Mouse (Mus musculus): ENCODE measurements around the gene Lhx5. TPM values are rescaled to one million over a fixed set of nuclear protein-coding genes. Genes with fewer than 3 reads are reported as not detected.
A peak's percentile ranks its signal among the peaks of the same experiment; 100 is the strongest.

The Lhx5 gene
- polyA plus RNA-seq, 1 experiment from 2014 or later, result 63.0 TPM

GRCm38 (mm10) chr5:120420106-120420505 is 11.4 kb upstream of the Lhx5 start:
- Histone ChIP-seq H3K4me3 (no peak overlapping the region), H3K4me1 (peaks cover 8% of the 10 kb centered on the region), H3K36me3 (no peaks in the 10 kb centered on the region), H3K4me2 (replicated peaks) (no peak overlapping the region), H3K27me3 (peaks cover 79% of the 10 kb centered on the region), H3K27ac (no peak overlapping the region), H3K9ac (no peak overlapping the region), H3K9me3 (replicated peaks) (no peaks in the 10 kb centered on the region)
- no peak for ATAC-seq (ENCODE audit: low FRiP score)
- WGBS, result 91% methylated on average over 8 of the region's 8 CpGs

GRCm38 (mm10) chr5:120424039-120424438 is 7.5 kb upstream of the Lhx5 start:
- peak overlapping the region; percentile 55 for H3K4me3 ChIP-seq
- no peaks in the 10 kb centered on the region for H3K9me3 ChIP-seq (replicated peaks)
- peaks cover 18% of the 10 kb centered on the region for H3K4me1 ChIP-seq
- no peaks in the 10 kb centered on the region for H3K36me3 ChIP-seq
- WGBS, result under 1% methylated on average over 19 of the region's 19 CpGs
- H3K9ac ChIP-seq, result peak overlapping the region; percentile 75
- peak overlapping the region; percentile 59 for H3K4me2 ChIP-seq (replicated peaks)
- ATAC-seq (ENCODE audit: low FRiP score), result no peak
- peaks cover 91% of the 10 kb centered on the region for H3K27me3 ChIP-seq
- peak overlapping the region; percentile 95 for H3K27ac ChIP-seq

- peaks cover 92% of the 10 kb centered on the region for H3K27me3 ChIP-seq
- peak overlapping the region; percentile 59 for H3K4me2 ChIP-seq (replicated peaks)
Observed at GRCm38 (mm10) chr5:120424657-120425056, 6.8 kb upstream of the Lhx5 start.

GRCm38 (mm10) chr5:120425711-120426110 is 5.8 kb upstream of the Lhx5 start:
- H3K4me2 ChIP-seq (replicated peaks), result peak overlapping the region; percentile 59
- H3K9me3 ChIP-seq (replicated peaks), result no peaks in the 10 kb centered on the region
- no peaks in the 10 kb centered on the region for H3K36me3 ChIP-seq
- peak overlapping the region; percentile 95 for H3K27ac ChIP-seq
- peaks cover 18% of the 10 kb centered on the region for H3K4me1 ChIP-seq
- H3K9ac ChIP-seq, result peak overlapping the region; percentile 75
- peak overlapping the region; percentile 55 for H3K4me3 ChIP-seq
- WGBS, result 0% methylated on average over 16 of the region's 20 CpGs
- H3K27me3 ChIP-seq, result peaks cover 92% of the 10 kb centered on the region
- ATAC-seq (ENCODE audit: low FRiP score), result peak; percentile 18; the same call in 1 of the 2 replicates

More at GRCm38 (mm10) chr5:120424657-120425056, 6.8 kb upstream of the Lhx5 start:
- ATAC-seq (ENCODE audit: low FRiP score), result no peak
- Histone ChIP-seq H3K4me3 (peak overlapping the region; percentile 55), H3K27ac (peak overlapping the region; percentile 95), H3K9me3 (replicated peaks) (no peaks in the 10 kb centered on the region), H3K4me1 (peaks cover 18% of the 10 kb centered on the region), H3K9ac (peak overlapping the region; percentile 75), H3K36me3 (no peaks in the 10 kb centered on the region)
- under 1% methylated on average over 11 of the region's 11 CpGs for WGBS

DNA sequence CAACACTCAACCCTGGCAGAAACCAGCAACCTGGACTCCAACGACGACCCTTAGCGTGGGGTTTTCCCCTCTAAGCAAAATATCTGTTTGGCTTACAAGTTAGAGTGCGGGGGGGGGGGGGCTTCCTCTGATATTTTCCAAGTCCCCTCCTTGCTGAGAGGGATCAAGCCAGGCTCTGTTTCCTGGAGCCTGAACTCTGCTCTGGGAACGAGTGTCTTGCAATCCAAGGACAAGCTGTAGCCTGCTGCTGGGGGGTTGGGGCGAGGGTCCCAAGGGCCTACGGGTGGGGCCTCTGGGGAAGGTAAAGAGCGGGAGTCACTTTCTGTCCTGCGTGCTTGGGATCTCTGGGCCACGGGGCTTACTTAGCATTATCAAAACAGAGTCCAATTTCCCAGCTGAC is 4.9 kb upstream of the Lhx5 start:
- peak overlapping the region; percentile 75 for H3K9ac ChIP-seq
- H3K36me3 ChIP-seq, result no peaks in the 10 kb centered on the region
- no peak for ATAC-seq (ENCODE audit: low FRiP score)
- peaks cover 92% of the 10 kb centered on the region for H3K27me3 ChIP-seq
- under 1% methylated on average over 10 of the region's 10 CpGs for WGBS
- H3K4me2 ChIP-seq (replicated peaks), result peak overlapping the region; percentile 59
- peak overlapping the region; percentile 55 for H3K4me3 ChIP-seq
- peak overlapping the region; percentile 95 for H3K27ac ChIP-seq
- H3K9me3 ChIP-seq (replicated peaks), result no peaks in the 10 kb centered on the region
- H3K4me1 ChIP-seq, result peaks cover 12% of the 10 kb centered on the region

DNA sequence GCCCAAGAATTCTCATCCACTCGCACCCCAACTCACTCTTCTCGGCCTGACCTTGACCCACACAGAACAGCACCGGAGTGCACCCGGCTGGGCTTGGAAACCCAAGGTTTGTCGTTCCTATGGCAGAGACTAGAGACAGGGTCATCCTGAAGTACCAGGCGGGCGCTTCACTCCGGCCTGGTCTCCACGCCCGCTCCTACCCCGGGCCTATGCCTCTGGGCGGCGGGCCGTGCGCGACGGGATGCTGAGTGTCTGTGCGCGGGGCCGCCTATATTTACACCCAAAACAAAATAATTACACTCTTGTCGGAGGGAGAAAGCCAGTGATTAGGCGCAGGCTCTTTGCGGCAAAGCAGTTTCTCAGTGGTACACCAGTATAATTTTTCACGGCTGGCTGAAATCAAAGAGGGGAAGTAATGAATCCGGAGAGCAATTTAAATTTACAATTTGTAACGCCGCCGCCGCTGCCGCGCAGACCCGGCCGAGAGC is 4.0 kb upstream of the Lhx5 start:
- under 1% methylated on average over 33 of the region's 33 CpGs for WGBS
- Histone ChIP-seq H3K36me3 (no peaks in the 10 kb centered on the region), H3K27ac (peak overlapping the region; percentile 95), H3K4me2 (replicated peaks) (peak overlapping the region; percentile 59), H3K4me1 (peaks cover 14% of the 10 kb centered on the region), H3K27me3 (peaks cover 92% of the 10 kb centered on the region), H3K4me3 (peak overlapping the region; percentile 55), H3K9me3 (replicated peaks) (no peaks in the 10 kb centered on the region), H3K9ac (peak overlapping the region; percentile 75)
- no peak for ATAC-seq (ENCODE audit: low FRiP score)

DNA sequence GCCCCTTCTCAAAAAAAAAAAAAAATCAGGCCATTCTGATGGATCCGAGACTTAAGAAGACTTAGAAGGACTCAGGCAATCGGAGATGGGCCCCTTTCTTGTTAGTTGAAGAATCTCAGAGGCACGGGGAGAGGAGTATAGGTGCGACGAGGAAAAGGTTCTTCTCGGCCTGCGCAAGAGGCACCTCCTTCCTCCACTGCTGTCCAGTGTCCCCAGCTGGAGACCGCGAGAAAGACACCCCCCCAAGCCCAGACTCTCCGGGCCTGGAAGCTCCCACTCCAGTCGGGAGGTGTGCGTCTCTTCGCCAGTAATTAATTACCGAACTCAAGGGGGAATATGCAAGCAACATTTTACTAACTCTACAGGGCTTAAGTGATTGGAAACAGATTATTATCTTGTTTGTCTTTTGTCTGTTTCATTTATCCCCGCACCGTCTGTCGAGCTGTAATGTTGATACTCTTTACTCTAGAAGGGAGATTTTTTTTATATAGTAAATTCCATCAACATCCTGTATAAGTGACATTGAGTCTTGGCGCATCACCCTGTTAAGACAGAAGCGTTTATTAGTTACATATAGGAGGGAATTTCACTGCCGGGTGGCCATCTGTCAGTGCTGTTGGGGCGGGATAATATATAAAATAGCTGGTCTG is 3.2 kb upstream of the Lhx5 start:
- H3K27ac ChIP-seq, result peak overlapping the region; percentile 95
- H3K4me2 ChIP-seq (replicated peaks), result peak overlapping the region; percentile 59
- ATAC-seq (ENCODE audit: low FRiP score), result no peak
- WGBS, result 2% methylated on average over 21 of the region's 21 CpGs
- no peaks in the 10 kb centered on the region for H3K9me3 ChIP-seq (replicated peaks)
- no peaks in the 10 kb centered on the region for H3K36me3 ChIP-seq
- H3K4me1 ChIP-seq, result peaks cover 14% of the 10 kb centered on the region
- H3K27me3 ChIP-seq, result peaks cover 90% of the 10 kb centered on the region
- peak overlapping the region; percentile 75 for H3K9ac ChIP-seq
- H3K4me3 ChIP-seq, result peak overlapping the region; percentile 55

DNA sequence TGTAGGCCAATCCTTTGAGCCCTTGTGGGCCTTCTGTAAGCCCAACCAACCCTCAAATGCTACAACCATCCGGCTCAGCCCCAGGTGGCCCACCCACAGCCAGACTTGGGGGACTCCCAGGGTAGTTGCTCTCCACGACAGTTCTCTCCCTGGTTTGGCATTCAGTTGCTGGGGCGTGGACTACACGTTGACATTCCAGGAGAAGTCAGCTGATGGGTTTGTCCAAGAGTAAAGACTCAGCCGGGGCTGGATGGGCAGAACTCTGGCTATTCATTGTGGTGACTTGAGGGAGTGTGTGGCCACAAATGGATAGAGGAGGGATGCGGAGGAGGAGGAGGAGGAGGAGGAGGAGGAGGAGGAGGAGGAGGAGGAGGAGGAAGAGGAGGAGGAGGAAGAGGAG is 2.5 kb upstream of the Lhx5 start:
- peaks cover 91% of the 10 kb centered on the region for H3K27me3 ChIP-seq
- no peak for ATAC-seq (ENCODE audit: low FRiP score)
- peaks cover 14% of the 10 kb centered on the region for H3K4me1 ChIP-seq
- WGBS, result 6% methylated on average over 5 of the region's 6 CpGs
- peak overlapping the region; percentile 55 for H3K4me3 ChIP-seq
- peak overlapping the region; percentile 59 for H3K4me2 ChIP-seq (replicated peaks)
- peak overlapping the region; percentile 75 for H3K9ac ChIP-seq
- peak overlapping the region; percentile 95 for H3K27ac ChIP-seq
- H3K36me3 ChIP-seq, result no peaks in the 10 kb centered on the region
- no peaks in the 10 kb centered on the region for H3K9me3 ChIP-seq (replicated peaks)

DNA sequence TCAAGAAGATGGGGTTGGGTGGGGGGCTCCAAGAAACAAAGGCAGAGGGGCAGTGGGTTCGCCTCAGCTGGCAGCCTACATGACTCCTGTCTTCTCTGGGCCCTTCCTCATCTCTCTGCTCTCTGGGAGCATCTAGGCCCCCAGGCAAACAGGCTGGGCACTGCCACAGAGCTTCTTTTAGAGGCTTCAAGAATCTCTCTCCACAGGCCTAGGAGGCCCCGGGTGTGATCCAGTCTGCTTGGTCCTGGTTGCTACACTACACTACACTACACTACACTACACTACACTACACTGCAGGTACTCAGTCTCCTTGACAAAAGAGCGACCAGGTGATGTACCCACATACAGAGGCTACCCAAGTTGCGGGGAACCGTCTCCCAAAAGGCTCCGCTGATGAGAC is 1.8 kb upstream of the Lhx5 start:
- Histone ChIP-seq H3K9ac (peak overlapping the region; percentile 75), H3K9me3 (replicated peaks) (no peaks in the 10 kb centered on the region), H3K4me1 (peaks cover 14% of the 10 kb centered on the region), H3K4me3 (peak overlapping the region; percentile 55), H3K27me3 (peaks cover 94% of the 10 kb centered on the region), H3K4me2 (replicated peaks) (peak overlapping the region; percentile 59), H3K27ac (peak overlapping the region; percentile 95), H3K36me3 (no peaks in the 10 kb centered on the region)
- no peak for ATAC-seq (ENCODE audit: low FRiP score)
- 4% methylated on average over 6 of the region's 6 CpGs for WGBS

DNA sequence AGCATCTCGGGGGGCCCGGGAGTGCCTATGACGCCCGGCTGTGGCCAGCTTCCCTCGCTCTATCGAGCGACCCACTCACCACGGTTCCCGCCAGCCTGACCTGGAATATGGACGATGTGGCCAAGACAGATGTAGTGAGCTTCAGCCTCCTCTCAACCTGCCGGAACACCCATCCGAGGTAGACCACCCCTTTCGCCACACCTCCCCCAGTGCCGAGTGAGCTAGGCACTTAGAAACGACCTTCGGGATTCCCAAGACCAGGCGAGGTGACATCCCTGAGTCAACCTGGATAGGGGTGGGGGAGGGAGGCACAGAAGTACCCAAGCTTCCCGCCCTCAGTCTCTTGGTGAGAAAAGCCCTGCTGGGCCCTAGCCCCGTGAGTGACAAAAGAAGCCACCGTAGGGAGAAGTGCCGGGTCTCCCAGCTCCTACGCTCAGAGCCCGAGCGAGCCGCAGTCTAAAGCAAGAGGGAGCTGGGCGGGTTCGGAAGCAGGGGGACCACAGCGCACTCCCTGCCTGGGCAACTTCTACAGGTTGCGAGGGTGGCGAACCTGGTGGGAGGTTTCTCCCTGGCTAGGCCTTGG is 407 bp upstream of the Lhx5 start:
- H3K9ac ChIP-seq, result peak overlapping the region; percentile 75
- H3K4me2 ChIP-seq (replicated peaks), result peak overlapping the region; percentile 59
- peaks cover 96% of the 10 kb centered on the region for H3K27me3 ChIP-seq
- H3K27ac ChIP-seq, result peak overlapping the region; percentile 92
- ATAC-seq (ENCODE audit: low FRiP score), result peak; percentile 15; the same call in 1 of the 2 replicates
- peaks cover 21% of the 10 kb centered on the region for H3K4me1 ChIP-seq
- H3K36me3 ChIP-seq, result no peaks in the 10 kb centered on the region
- no peaks in the 10 kb centered on the region for H3K9me3 ChIP-seq (replicated peaks)
- under 1% methylated on average over 30 of the region's 30 CpGs for WGBS
- peak overlapping the region; percentile 55 for H3K4me3 ChIP-seq

GRCm38 (mm10) chr5:120432486-120433015 is 1.1 kb downstream of the Lhx5 start:
- 1% methylated on average over 9 of the region's 9 CpGs for WGBS
- peak overlapping the region; percentile 87 for H3K9ac ChIP-seq
- peak overlapping the region; percentile 92 for H3K27ac ChIP-seq
- H3K36me3 ChIP-seq, result no peaks in the 10 kb centered on the region
- H3K4me1 ChIP-seq, result peaks cover 21% of the 10 kb centered on the region
- H3K4me2 ChIP-seq (replicated peaks), result 0 out of 2 replicates have a peak overlapping the region, but pooled peaks have one; percentile 23
- H3K27me3 ChIP-seq, result peaks cover 95% of the 10 kb centered on the region
- H3K4me3 ChIP-seq, result peak overlapping the region; percentile 55
- H3K9me3 ChIP-seq (replicated peaks), result no peaks in the 10 kb centered on the region
- ATAC-seq (ENCODE audit: low FRiP score), result no peak

GRCm38 (mm10) chr5:120433135-120433760 is 1.7 kb downstream of the Lhx5 start:
- no peaks in the 10 kb centered on the region for H3K36me3 ChIP-seq
- peaks cover 95% of the 10 kb centered on the region for H3K27me3 ChIP-seq
- H3K4me2 ChIP-seq (replicated peaks), result peak overlapping the region; percentile 60
- no peak for ATAC-seq (ENCODE audit: low FRiP score)
- H3K9me3 ChIP-seq (replicated peaks), result no peaks in the 10 kb centered on the region
- H3K4me1 ChIP-seq, result peaks cover 27% of the 10 kb centered on the region
- 0% methylated on average over 13 of the region's 13 CpGs for WGBS
- peak overlapping the region; percentile 87 for H3K9ac ChIP-seq
- peak overlapping the region; percentile 55 for H3K4me3 ChIP-seq
- H3K27ac ChIP-seq, result peak overlapping the region; percentile 93
